Mouse (Mus musculus) right cerebral cortex, postnatal 4 days (tissue): ENCODE results near the gene Adamtsl5.
"Not testable (repeated sequence)": the region's sequence is repeated elsewhere in the genome, so short reads cannot be mapped to it uniquely, and the experiment has no call there.

Experiments
- DNase-seq: peaks from one replicate; pipeline ENCODE4 v3.0.0-alpha.2; 2022

Gene Adamtsl5

GRCm38 (mm10) chr10:80371411-80371966 is 23.3 kb upstream of the Adamtsl5 start:
- DNase-seq = no peak

- DNase-seq = no peak
Observed at GRCm38 (mm10) chr10:80369995-80370747, 22.0 kb upstream of the Adamtsl5 start.

GRCm38 (mm10) chr10:80368392-80368791 is 20.2 kb upstream of the Adamtsl5 start:
- no peak for DNase-seq

GRCm38 (mm10) chr10:80367954-80368353 is 19.7 kb upstream of the Adamtsl5 start:
- DNase-seq = no peak

GRCm38 (mm10) chr10:80365736-80366135 is 17.5 kb upstream of the Adamtsl5 start:
- no peak for DNase-seq

- DNase-seq = no peak
Observed at GRCm38 (mm10) chr10:80363734-80364133, 15.5 kb upstream of the Adamtsl5 start.

- DNase-seq = no peak
Observed at GRCm38 (mm10) chr10:80357994-80358639, 9.9 kb upstream of the Adamtsl5 start.

- DNase-seq = no peak
Observed at GRCm38 (mm10) chr10:80357336-80357735, 9.1 kb upstream of the Adamtsl5 start.

GRCm38 (mm10) chr10:80356737-80357136 is 8.5 kb upstream of the Adamtsl5 start:
- DNase-seq = no peak

GRCm38 (mm10) chr10:80356001-80356682 is 7.9 kb upstream of the Adamtsl5 start, which contains the start of gene Plk5:
TSS of gene Plk5 (plus strand) at chr10:80356459.
- no peak for DNase-seq

- no peak for DNase-seq
Observed at GRCm38 (mm10) chr10:80355431-80355830, 7.2 kb upstream of the Adamtsl5 start.

- no peak for DNase-seq
Observed at GRCm38 (mm10) chr10:80352727-80353126, 4.5 kb upstream of the Adamtsl5 start.

GRCm38 (mm10) chr10:80351896-80352295 is 3.7 kb upstream of the Adamtsl5 start:
- no peak for DNase-seq

GRCm38 (mm10) chr10:80350292-80350691 is 2.1 kb upstream of the Adamtsl5 start:
- peak; percentile 89 for DNase-seq

GRCm38 (mm10) chr10:80348981-80349380 is 769 bp upstream of the Adamtsl5 start:
- DNase-seq = no peak

GRCm38 (mm10) chr10:80347514-80347967 is 671 bp downstream of the Adamtsl5 start:
- DNase-seq = no peak

- DNase-seq = not testable (repeated sequence)
Observed at GRCm38 (mm10) chr10:80345929-80346328, 2.3 kb downstream of the Adamtsl5 start.

- DNase-seq = no peak
Observed at GRCm38 (mm10) chr10:80345122-80345521, 3.1 kb downstream of the Adamtsl5 start.

GRCm38 (mm10) chr10:80344131-80344661 is 4.0 kb downstream of the Adamtsl5 start:
- DNase-seq = no peak

GRCm38 (mm10) chr10:80343425-80343895 is 4.8 kb downstream of the Adamtsl5 start:
- DNase-seq = no peak

GRCm38 (mm10) chr10:80342749-80343424 is 5.3 kb downstream of the Adamtsl5 start:
- DNase-seq = no peak

- DNase-seq = no peak
Observed at GRCm38 (mm10) chr10:80342305-80342748, 5.9 kb downstream of the Adamtsl5 start.
